Mouse (Mus musculus): ENCODE results near the gene Gucy2d. TPM values are rescaled to one million over a fixed set of nuclear protein-coding genes. Genes with fewer than 3 reads are reported as not detected.

The Gucy2d gene
- polyA plus RNA-seq, 1 experiment from 2014 or later, result 0.05 TPM

DNA sequence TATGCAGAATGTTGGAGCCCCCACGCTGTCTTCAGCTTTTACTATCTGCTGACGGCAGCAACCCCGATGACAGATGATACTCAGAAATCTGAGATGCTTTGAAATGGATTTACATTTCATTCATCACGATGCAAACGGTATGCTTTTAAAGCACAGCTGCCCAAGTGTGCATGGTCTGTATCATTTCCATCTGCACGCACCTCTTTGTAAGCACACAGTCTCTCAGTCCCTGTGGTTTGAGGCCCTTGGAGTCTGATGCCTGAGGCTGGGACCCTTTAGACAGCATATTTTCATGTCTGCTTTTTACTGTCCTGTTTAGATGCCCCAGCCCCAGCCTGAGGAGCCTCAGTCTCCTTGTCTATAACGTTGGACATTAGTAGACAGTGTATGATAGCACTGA lies 20.1 kb downstream of the Gucy2d start:
- no peaks in the 10 kb centered on the region for H3K27me3 ChIP-seq (ENCODE audit: low read depth, poor library complexity, severe bottlenecking)
- H3K27ac ChIP-seq, result no peak overlapping the region
- DNase-seq (ENCODE audit: low spot score), result no peak
- no peaks in the 10 kb centered on the region for H3K36me3 ChIP-seq
- no peaks in the 10 kb centered on the region for H3K9me3 ChIP-seq (replicated peaks)
- no peak overlapping the region for H3K4me3 ChIP-seq
- WGBS, result 71% methylated on average over 7 of the region's 7 CpGs
- H3K4me1 ChIP-seq, result peaks cover 5% of the 10 kb centered on the region; the same call in 1 of the 2 replicates

DNA sequence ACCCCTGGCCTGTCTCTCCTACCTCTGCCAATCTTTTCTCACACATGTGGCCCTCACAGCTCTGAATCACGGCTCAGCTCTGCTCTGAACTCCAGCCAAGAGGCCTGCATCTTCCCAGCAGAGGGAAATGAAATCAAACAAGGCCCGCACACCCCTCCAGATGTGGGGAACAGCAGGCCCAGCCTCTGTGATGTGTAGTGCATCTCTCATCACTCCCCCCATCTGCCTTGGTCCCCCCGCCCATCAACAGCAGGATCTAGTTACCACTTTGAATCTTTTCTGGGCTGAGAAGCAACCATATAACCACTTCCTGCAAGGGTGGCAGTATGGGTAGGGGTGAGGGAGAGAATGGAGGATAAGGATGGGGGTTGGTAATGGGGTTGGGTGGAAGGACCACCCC lies 28.9 kb downstream of the Gucy2d start:
- no peaks in the 10 kb centered on the region for H3K9me3 ChIP-seq (replicated peaks)
- H3K27ac ChIP-seq, result peak overlapping the region; percentile 27; the same call in 1 of the 2 replicates
- DNase-seq (ENCODE audit: low spot score), result no peak
- no peaks in the 10 kb centered on the region for H3K36me3 ChIP-seq
- no peak overlapping the region for H3K4me3 ChIP-seq
- H3K4me1 ChIP-seq, result peaks cover 13% of the 10 kb centered on the region
- no peaks in the 10 kb centered on the region for H3K27me3 ChIP-seq (ENCODE audit: low read depth, poor library complexity, severe bottlenecking)
- WGBS, result 62% methylated on average over 3 of the region's 3 CpGs

DNA sequence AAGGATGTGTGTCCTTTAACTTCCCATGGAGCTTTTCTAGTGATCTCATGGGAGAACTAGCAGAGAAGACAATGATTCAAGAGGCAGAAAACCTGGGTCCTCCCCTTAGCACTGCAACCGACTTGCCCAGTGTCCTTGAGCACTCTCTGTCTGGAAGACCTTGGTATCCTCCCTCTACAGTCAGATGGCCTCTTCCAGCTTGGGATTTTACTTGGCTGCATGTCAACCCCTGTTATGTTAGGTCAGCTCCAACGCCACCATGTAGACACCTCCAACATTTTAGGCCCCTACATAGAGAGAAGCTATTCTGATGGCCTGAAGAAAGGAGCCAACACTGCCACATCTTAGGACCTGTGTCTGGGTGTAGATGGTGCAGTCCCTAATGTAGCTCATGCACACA lies 32.3 kb downstream of the Gucy2d start:
- Histone ChIP-seq H3K4me3 (no peak overlapping the region), H3K27ac (no peak overlapping the region), H3K27me3 (ENCODE audit: low read depth, poor library complexity, severe bottlenecking) (no peaks in the 10 kb centered on the region), H3K4me1 (peaks cover 13% of the 10 kb centered on the region), H3K9me3 (replicated peaks) (no peaks in the 10 kb centered on the region), H3K36me3 (no peaks in the 10 kb centered on the region)
- 91% methylated on average over 2 of the region's 2 CpGs for WGBS
- no peak for DNase-seq (ENCODE audit: low spot score)

DNA sequence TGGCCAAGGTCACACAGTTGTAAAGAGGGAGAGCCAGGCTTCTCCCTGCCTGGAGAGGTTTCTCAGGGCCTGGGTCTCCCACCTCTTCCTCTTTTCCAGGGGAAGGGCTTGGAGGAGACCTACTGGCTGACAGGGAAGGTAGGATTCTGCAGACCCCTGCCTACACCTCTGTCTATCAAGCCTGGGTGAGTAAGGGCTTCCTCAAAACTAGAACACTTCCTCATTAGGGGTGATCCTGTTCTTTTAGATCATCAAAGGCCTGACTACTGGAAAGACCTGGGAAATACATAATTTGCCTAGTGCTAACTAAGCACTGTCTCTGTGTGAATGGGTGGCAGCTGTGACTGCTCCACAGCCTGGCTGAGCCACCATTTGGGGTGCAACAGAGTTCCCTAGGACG lies 34.3 kb downstream of the Gucy2d start:
- no peak for DNase-seq (ENCODE audit: low spot score)
- H3K27ac ChIP-seq, result no peak overlapping the region
- no peaks in the 10 kb centered on the region for H3K9me3 ChIP-seq (replicated peaks)
- H3K4me1 ChIP-seq, result 0 out of 2 replicates have a peak, but pooled peaks cover 4% of the 10 kb centered on the region
- no peak overlapping the region for H3K4me3 ChIP-seq
- H3K36me3 ChIP-seq, result no peaks in the 10 kb centered on the region
- peaks cover 2% of the 10 kb centered on the region; the same call in 1 of the 2 replicates for H3K27me3 ChIP-seq (ENCODE audit: low read depth, poor library complexity, severe bottlenecking)
- WGBS, result 86% methylated on average over 1 of the region's 1 CpGs

DNA sequence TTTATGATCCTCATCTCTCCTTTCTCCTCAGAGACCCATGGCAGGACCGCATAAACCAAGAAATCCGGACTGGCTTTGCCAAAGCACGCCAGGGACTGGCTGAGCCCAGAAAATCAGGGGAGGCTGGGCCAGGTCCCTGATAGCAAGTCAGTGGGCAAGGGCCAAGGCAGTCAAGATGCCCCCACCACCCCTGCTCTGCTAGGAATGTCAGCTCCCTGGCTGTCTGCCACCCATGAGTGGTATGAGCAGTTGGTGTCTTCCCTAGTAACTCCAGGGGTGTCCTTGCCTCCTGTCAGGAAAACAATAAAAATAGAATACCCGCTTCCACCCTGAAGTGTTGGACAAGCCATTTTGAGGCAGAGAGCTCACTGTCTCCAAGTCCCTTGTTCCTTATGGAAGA lies 36.9 kb downstream of the Gucy2d start:
- H3K36me3 ChIP-seq, result no peaks in the 10 kb centered on the region
- no peaks in the 10 kb centered on the region for H3K9me3 ChIP-seq (replicated peaks)
- no peak overlapping the region for H3K4me3 ChIP-seq
- DNase-seq (ENCODE audit: low spot score), result no peak
- peaks cover 11% of the 10 kb centered on the region; the same call in 1 of the 2 replicates for H3K27me3 ChIP-seq (ENCODE audit: low read depth, poor library complexity, severe bottlenecking)
- H3K4me1 ChIP-seq, result peaks cover 5% of the 10 kb centered on the region; the same call in 1 of the 2 replicates
- no peak overlapping the region for H3K27ac ChIP-seq
- 82% methylated on average over 4 of the region's 4 CpGs for WGBS

DNA sequence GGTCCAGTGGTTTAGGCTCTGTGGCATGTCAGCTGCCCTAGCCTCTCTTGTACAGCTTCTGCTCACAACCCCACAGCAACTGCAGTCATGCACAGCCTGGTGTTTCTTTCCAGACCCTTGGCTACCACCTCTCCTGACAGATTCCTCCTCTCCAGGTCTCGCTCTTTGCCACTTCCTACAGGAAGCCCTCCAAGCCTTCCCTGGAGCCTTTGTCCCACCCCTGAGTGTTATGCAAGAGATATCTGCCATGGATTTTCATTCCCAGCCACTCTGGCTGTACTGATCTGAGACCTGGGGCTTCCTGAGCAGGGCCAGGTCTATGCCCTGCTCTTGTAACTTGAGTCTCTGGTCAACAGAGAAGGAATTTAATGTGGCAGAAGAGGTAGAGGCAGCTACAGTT lies 40.3 kb downstream of the Gucy2d start:
- Histone ChIP-seq H3K27ac (no peak overlapping the region), H3K36me3 (no peaks in the 10 kb centered on the region), H3K4me3 (no peak overlapping the region), H3K9me3 (replicated peaks) (no peaks in the 10 kb centered on the region), H3K27me3 (ENCODE audit: low read depth, poor library complexity, severe bottlenecking) (peaks cover 34% of the 10 kb centered on the region; the same call in 1 of the 2 replicates), H3K4me1 (peaks cover 18% of the 10 kb centered on the region)
- DNase-seq (ENCODE audit: low spot score), result no peak
- WGBS, result 94% methylated on average over 1 of the region's 1 CpGs

DNA sequence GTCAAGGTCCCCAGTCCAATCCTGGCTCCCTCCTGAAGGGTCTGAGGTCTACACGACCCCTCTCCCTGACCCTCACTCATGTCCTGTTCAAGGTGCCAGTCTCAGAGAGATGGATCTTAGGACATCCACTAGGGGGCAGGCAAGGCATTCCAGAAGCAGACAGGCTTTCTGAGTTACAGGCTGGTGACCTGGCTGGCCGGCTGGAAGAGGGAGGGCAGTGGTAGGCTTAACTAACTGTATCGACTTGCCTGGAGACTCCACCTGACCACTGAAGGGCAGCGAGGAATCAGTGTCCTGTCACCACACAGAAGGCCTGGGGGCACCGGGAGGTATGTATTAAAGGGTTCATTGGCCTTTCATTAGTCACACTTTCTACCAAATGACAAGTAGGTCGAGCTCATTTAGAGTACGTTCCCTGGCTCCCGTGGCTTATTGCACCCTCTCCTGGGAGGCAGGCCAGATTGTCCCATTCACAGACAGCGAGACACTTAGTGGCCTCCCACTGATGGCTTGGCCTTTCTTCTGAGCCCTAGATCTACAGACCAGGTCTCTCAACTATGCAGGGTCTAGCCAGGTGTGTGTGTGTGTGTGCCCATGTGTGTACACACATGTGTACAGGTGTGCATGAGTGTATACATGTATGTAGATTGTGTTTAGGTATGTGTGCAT lies 41.0 kb downstream of the Gucy2d start:
- DNase-seq (ENCODE audit: low spot score), result peak; percentile 86
- Histone ChIP-seq H3K4me1 (peaks cover 18% of the 10 kb centered on the region), H3K4me3 (no peak overlapping the region), H3K27me3 (ENCODE audit: low read depth, poor library complexity, severe bottlenecking) (peaks cover 36% of the 10 kb centered on the region; the same call in 1 of the 2 replicates), H3K27ac (no peak overlapping the region), H3K9me3 (replicated peaks) (no peaks in the 10 kb centered on the region), H3K36me3 (no peaks in the 10 kb centered on the region)
- WGBS, result 27% methylated on average over 9 of the region's 9 CpGs

DNA sequence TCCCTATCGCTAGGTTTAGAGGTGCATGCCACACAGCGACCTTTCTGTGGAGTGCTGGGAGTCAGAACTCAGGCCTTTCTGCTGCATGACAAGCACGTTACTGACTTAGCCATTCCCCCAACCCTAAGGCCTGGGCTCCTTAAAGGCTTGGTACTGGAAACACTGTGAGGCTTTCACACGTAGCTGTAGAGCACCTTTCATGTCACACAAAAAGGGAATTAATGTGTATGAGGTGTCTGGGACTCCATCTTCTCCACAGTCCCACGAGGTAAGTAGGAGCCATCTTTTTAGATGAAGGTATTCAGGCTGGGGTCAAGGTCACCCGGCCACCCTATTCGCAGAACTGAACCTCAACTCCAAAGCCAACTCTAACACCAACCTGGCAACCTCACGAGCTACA lies 41.6 kb downstream of the Gucy2d start:
- Histone ChIP-seq H3K9me3 (replicated peaks) (no peaks in the 10 kb centered on the region), H3K27ac (no peak overlapping the region), H3K36me3 (no peaks in the 10 kb centered on the region), H3K4me1 (peaks cover 18% of the 10 kb centered on the region), H3K27me3 (ENCODE audit: low read depth, poor library complexity, severe bottlenecking) (peaks cover 41% of the 10 kb centered on the region; the same call in 1 of the 2 replicates), H3K4me3 (no peak overlapping the region)
- DNase-seq (ENCODE audit: low spot score), result no peak
- WGBS, result 82% methylated on average over 8 of the region's 8 CpGs

DNA sequence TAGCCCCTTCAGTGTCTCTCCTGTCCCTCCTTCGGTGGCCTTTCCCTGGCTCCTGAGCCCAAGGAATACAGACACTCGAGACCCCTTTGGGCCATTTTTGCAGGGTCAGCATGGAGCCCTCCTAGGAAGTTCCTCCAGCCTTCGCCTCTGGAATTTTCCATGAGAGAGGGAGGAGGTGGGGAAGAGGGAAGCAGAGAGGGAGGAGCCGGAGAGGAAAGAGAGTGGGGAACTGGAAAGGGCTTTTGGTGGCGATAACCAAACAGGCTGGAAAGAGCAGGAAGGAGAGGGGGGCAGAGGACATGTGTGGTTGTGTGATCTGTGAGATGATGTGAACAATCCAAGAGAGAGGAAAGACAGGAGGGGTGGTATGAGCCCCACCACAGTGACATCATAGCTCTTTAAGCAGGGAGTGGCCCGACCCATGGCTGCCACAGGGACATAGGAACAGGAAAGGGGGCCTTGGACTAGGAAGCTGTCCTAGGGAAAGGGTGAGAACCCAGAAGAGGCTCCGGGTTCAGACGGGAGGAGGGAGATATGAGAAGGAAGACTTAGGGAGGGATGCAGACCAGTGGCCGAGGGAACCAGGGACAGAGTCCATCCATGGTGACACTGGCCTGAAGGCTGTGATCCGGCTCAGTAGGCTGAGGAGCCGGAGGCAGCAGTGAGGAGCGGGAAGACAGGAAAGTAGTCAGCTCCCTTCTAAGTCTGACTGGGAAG lies 42.5 kb downstream of the Gucy2d start:
- H3K9me3 ChIP-seq (replicated peaks), result no peaks in the 10 kb centered on the region
- peaks cover 18% of the 10 kb centered on the region for H3K4me1 ChIP-seq
- peak overlapping the region; percentile 42; the same call in 1 of the 2 replicates for H3K27ac ChIP-seq
- H3K4me3 ChIP-seq, result no peak overlapping the region
- H3K27me3 ChIP-seq (ENCODE audit: low read depth, poor library complexity, severe bottlenecking), result peaks cover 49% of the 10 kb centered on the region; the same call in 1 of the 2 replicates
- DNase-seq (ENCODE audit: low spot score), result no peak
- 62% methylated on average over 12 of the region's 12 CpGs for WGBS
- no peaks in the 10 kb centered on the region for H3K36me3 ChIP-seq

DNA sequence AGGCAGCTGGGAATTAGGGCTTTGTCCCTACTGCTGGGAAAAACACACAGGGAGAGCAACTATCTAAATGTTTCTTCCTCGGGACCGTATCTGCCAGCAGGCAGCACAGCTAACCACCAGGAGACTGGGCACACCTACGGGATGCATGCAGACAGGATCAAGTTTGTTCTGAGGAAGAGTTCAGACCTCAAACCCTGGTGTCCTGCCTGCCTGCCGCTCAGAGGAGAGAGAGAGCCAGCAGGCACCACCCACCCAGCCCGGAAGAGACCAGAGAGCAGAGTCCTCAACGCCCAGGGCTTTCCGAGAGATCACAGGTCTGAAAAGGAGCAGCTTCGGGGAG lies 43.0 kb downstream of the Gucy2d start:
- Histone ChIP-seq H3K4me1 (peaks cover 18% of the 10 kb centered on the region), H3K36me3 (no peaks in the 10 kb centered on the region), H3K4me3 (no peak overlapping the region), H3K27ac (peak overlapping the region; percentile 42; the same call in 1 of the 2 replicates), H3K27me3 (ENCODE audit: low read depth, poor library complexity, severe bottlenecking) (peaks cover 54% of the 10 kb centered on the region), H3K9me3 (replicated peaks) (no peaks in the 10 kb centered on the region)
- 41% methylated on average over 8 of the region's 8 CpGs for WGBS
- no peak for DNase-seq (ENCODE audit: low spot score)

DNA sequence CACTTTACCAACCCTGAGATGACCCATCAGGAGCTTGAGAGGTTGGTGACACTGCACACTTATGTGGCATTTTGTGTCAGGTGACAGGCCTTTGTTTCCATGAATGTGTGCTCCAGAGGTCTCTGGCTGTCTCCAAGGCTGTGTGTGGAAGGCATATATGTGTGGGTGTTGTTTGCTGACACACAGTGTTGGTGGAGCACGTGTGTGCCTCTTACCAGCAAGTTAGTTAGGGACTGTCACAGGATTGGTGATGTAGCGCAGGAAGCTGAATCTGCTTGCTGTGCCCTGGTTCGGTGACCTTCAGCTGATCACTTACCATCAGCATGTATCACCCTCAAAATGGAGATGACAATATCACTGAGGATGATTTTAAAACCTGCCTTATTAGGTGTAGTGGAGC lies 44.7 kb downstream of the Gucy2d start:
- Histone ChIP-seq H3K27me3 (ENCODE audit: low read depth, poor library complexity, severe bottlenecking) (peaks cover 63% of the 10 kb centered on the region), H3K4me1 (peaks cover 28% of the 10 kb centered on the region), H3K27ac (no peak overlapping the region), H3K36me3 (no peaks in the 10 kb centered on the region), H3K4me3 (no peak overlapping the region), H3K9me3 (replicated peaks) (no peaks in the 10 kb centered on the region)
- DNase-seq (ENCODE audit: low spot score), result no peak
- 86% methylated on average over 3 of the region's 3 CpGs for WGBS

DNA sequence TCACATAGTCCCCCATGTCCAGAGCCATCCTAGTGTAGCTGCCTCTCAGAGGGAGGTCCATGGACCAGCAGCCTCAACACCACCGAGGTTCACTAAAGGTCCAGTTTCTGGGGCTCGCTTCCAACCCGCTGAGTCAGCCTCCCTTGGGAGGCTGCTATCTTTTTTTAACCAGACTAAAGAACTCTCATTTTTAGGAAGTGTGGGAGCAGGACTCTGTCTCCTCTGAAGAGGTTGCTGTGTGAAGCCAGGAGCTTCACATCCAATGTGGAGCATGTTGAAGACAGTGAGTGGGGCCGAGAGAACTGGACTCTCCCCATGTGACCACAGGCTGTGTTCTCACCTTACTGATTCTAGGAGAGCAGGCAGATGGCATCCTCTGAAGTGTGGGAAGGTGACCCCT lies 45.3 kb downstream of the Gucy2d start:
- H3K36me3 ChIP-seq, result no peaks in the 10 kb centered on the region
- peaks cover 31% of the 10 kb centered on the region for H3K4me1 ChIP-seq
- WGBS, result 89% methylated on average over 4 of the region's 4 CpGs
- H3K27me3 ChIP-seq (ENCODE audit: low read depth, poor library complexity, severe bottlenecking), result peaks cover 61% of the 10 kb centered on the region
- DNase-seq (ENCODE audit: low spot score), result no peak
- no peaks in the 10 kb centered on the region for H3K9me3 ChIP-seq (replicated peaks)
- no peak overlapping the region for H3K27ac ChIP-seq
- H3K4me3 ChIP-seq, result no peak overlapping the region

DNA sequence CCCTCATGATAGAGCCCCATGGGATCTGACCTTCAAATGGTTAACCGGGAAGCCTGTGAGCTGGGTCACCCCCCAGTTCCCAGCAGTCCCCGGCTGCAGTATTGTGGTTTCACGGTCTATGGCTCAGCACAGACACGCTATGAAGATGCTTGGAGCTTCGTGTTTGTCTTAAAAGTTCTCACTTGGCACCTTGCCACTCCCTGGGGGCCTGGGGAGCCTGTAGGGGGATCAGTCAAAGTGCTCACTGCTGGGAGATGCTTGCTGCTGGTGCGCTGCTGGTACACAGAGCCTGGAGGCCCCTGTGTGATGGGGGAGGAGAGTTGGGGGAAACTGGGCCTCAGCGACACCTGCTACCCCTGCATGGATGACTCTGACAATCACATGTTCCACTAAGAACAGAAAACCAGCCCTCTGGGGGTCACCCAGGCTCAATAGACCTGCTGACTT lies 46.3 kb downstream of the Gucy2d start:
- no peaks in the 10 kb centered on the region for H3K36me3 ChIP-seq
- peaks cover 71% of the 10 kb centered on the region for H3K27me3 ChIP-seq (ENCODE audit: low read depth, poor library complexity, severe bottlenecking)
- H3K27ac ChIP-seq, result no peak overlapping the region
- peaks cover 27% of the 10 kb centered on the region for H3K4me1 ChIP-seq
- no peak for DNase-seq (ENCODE audit: low spot score)
- WGBS, result 81% methylated on average over 7 of the region's 7 CpGs
- no peaks in the 10 kb centered on the region for H3K9me3 ChIP-seq (replicated peaks)
- no peak overlapping the region for H3K4me3 ChIP-seq
